Mouse (Mus musculus) adrenal gland, postnatal 4 days (tissue): ENCODE results near the gene Otud5. TPM values are rescaled to one million over a fixed set of nuclear protein-coding genes. Genes with fewer than 3 reads are reported as not detected.
A peak's percentile ranks its signal among the peaks of the same experiment; 100 is the strongest.
"Not testable (repeated sequence)": the region's sequence is repeated elsewhere in the genome, so short reads cannot be mapped to it uniquely, and the experiment has no call there.

Experiments
- DNase-seq, 2 experiments: peaks; one replicate each; pipeline ENCODE4 v3.0.0; 2021 to 2022; ENCODE audit warnings: low spot score in 2 of 2, mixed read lengths in 2 of 2
- microRNA-seq: library from miRNA; unstranded; fragments of <30 nt; microRNA quantifications from one replicate; pipeline ENCODE4 v1.2.0, GENCODE M21; 2021
- total RNA-seq, 2 experiments: library from RNA; stranded (reverse); gene quantifications; 2 replicates each; pipeline ENCODE4 v1.2.3; 2021

The Otud5 gene
- total RNA-seq, 2 experiments from 2014 or later = 73.4 to 86.3 TPM

- no peak for DNase-seq
These were observed 37.3 kb downstream of the Otud5 start for GRCm38 (mm10) chrX:7878495-7878894.

- DNase-seq = peak in 1 of 2 experiments; percentile 36
These were observed 38.7 kb downstream of the Otud5 start for GRCm38 (mm10) chrX:7879819-7880218.

GRCm38 (mm10) chrX:7883841-7884567, 42.8 kb downstream of the Otud5 start, which contains the start of gene Slc35a2:
Slc35a2 (plus strand) TSS chrX:7884028.
- DNase-seq = peak; percentile 30 to 60

- no peak for DNase-seq
These were observed 57.0 kb downstream of the Otud5 start for GRCm38 (mm10) chrX:7898211-7898610.

- peak; percentile 35 to 66 for DNase-seq
These were observed 58.0 kb downstream of the Otud5 start, which contains the start of the genes Pqbp1 and Timm17b for GRCm38 (mm10) chrX:7898880-7899874. Pqbp1 (minus strand) TSS chrX:7899269. Timm17b (plus strand) TSS chrX:7899357.

GRCm38 (mm10) chrX:7904441-7904840, 63.3 kb downstream of the Otud5 start:
- no peak for DNase-seq

- no peak for DNase-seq
These were observed 66.6 kb downstream of the Otud5 start, which contains the start of gene Gm10491 for GRCm38 (mm10) chrX:7907735-7908134. Gm10491 (minus strand) TSS chrX:7907835.

GRCm38 (mm10) chrX:7909242-7909641, 68.1 kb downstream of the Otud5 start, which contains the start of gene Gm10490:
Gm10490 (plus strand) TSS chrX:7909542.
- not testable (repeated sequence) for DNase-seq

- DNase-seq = no peak
These were observed 69.3 kb downstream of the Otud5 start for GRCm38 (mm10) chrX:7910473-7910872.

- not testable (repeated sequence) for DNase-seq
These were observed 74.5 kb downstream of the Otud5 start for GRCm38 (mm10) chrX:7915669-7916068.

- not testable (repeated sequence) for DNase-seq
These were observed 76.8 kb downstream of the Otud5 start for GRCm38 (mm10) chrX:7917960-7918359.

- DNase-seq = no peak
These were observed 78.6 kb downstream of the Otud5 start, which contains the start of gene Pcsk1n for GRCm38 (mm10) chrX:7919601-7920383. Pcsk1n (plus strand) TSS chrX:7919822.

GRCm38 (mm10) chrX:7922032-7922431, 80.9 kb downstream of the Otud5 start:
- no peak for DNase-seq

Small RNAs within 50 kb of the gene (microRNA-seq; reads per million reads assigned to microRNA genes)
- 57.1 reads per million, percentile 40 among the genes with 10 or more reads in this experiment for gene Mir1198

Other genes starting within 250 kb of the Otud5 start
- gene Ccdc22, start 235.8 kb upstream of the Otud5 start, total RNA-seq = 10 to 100 TPM; 18.2 to 27.0 TPM
- gene Cacna1f, start 234.3 kb upstream of the Otud5 start, total RNA-seq = under 1 TPM in 1 of 2 experiments, not detected in 1; 0.06 TPM
- 10 to 100 TPM; 77.4 to 93.2 TPM for gene Syp, start 202.9 kb upstream of the Otud5 start, total RNA-seq
- gene Prickle3, start 184.1 kb upstream of the Otud5 start, total RNA-seq = 10 to 100 TPM; 16.4 to 18.7 TPM
- gene Plp2, start 170.0 kb upstream of the Otud5 start, total RNA-seq = 100 to 1,000 TPM in 1 of 2 experiments, 10 to 100 TPM in 1; 87.4 to 102 TPM
- gene Magix, start 160.1 kb upstream of the Otud5 start, total RNA-seq = 1 to 10 TPM in 1 of 2 experiments, under 1 TPM in 1; 0.42 to 1.4 TPM
- gene Gpkow, start 144.2 kb upstream of the Otud5 start, total RNA-seq = 10 to 100 TPM; 47.7 to 48.2 TPM
- gene Wdr45, start 127.0 kb upstream of the Otud5 start, total RNA-seq = 10 to 100 TPM; 68.0 to 75.4 TPM
- 1 to 10 TPM in 1 of 2 experiments, not detected in 1; 1.4 TPM for gene Gm45208, start 119.1 kb upstream of the Otud5 start, total RNA-seq
- 10 to 100 TPM; 15.5 to 16.0 TPM for gene Praf2, start 112.9 kb upstream of the Otud5 start, total RNA-seq
- 10 to 100 TPM in 1 of 2 experiments, 1 to 10 TPM in 1; 9.0 to 10.8 TPM for gene Ccdc120, start 90.5 kb upstream of the Otud5 start, total RNA-seq
- 10 to 100 TPM; 39.9 to 41.0 TPM for gene Tfe3, start 78.8 kb upstream of the Otud5 start, total RNA-seq
- gene Gripap1, start 51.6 kb upstream of the Otud5 start, total RNA-seq = 10 to 100 TPM; 52.0 to 64.8 TPM
- 1 to 10 TPM; 2.2 to 3.6 TPM for gene Kcnd1, start 19.1 kb upstream of the Otud5 start, total RNA-seq
- gene Pim2, start 36.9 kb downstream of the Otud5 start, total RNA-seq = 1 to 10 TPM; 8.1 to 9.5 TPM
- gene Slc35a2, start 42.7 kb downstream of the Otud5 start, total RNA-seq = 10 to 100 TPM; 38.7 to 42.9 TPM
- 100 to 1,000 TPM; 108 to 111 TPM for gene Pqbp1, start 57.9 kb downstream of the Otud5 start, total RNA-seq
- gene Timm17b, start 58.0 kb downstream of the Otud5 start, total RNA-seq = 100 to 1,000 TPM in 1 of 2 experiments, 10 to 100 TPM in 1; 95.7 to 101 TPM
- gene Gm10491, start 66.5 kb downstream of the Otud5 start, total RNA-seq = not detected
- not detected for gene Gm10490, start 68.2 kb downstream of the Otud5 start, total RNA-seq
- 10 to 100 TPM; 63.6 to 65.7 TPM for gene Pcsk1n, start 78.5 kb downstream of the Otud5 start, total RNA-seq
- not detected for gene Eras, start 87.2 kb downstream of the Otud5 start, total RNA-seq
- 10 to 100 TPM; 29.9 to 38.9 TPM for gene Hdac6, start 106.5 kb downstream of the Otud5 start, total RNA-seq
- 1 to 10 TPM; 2.0 to 3.4 TPM for gene Gata1, start 136.7 kb downstream of the Otud5 start, total RNA-seq
- 1 to 10 TPM in 1 of 2 experiments, not detected in 1; 1.1 TPM for gene Glod5, start 177.1 kb downstream of the Otud5 start, total RNA-seq
- 10 to 100 TPM; 28.9 to 30.0 TPM for gene Suv39h1, start 233.4 kb downstream of the Otud5 start, total RNA-seq
- gene Was, start 249.1 kb downstream of the Otud5 start, total RNA-seq = 1 to 10 TPM; 3.1 to 3.3 TPM